Mouse (Mus musculus): ENCODE measurements at regions not wholly inside any gene's neighbourhood (a gene's known extent, or its start where the extent isn't known, plus 50 kb on each side); places are given as distances from the start of the nearest gene placed in this dataset.
A peak's percentile ranks its signal among the peaks of the same experiment; 100 is the strongest.

DNA sequence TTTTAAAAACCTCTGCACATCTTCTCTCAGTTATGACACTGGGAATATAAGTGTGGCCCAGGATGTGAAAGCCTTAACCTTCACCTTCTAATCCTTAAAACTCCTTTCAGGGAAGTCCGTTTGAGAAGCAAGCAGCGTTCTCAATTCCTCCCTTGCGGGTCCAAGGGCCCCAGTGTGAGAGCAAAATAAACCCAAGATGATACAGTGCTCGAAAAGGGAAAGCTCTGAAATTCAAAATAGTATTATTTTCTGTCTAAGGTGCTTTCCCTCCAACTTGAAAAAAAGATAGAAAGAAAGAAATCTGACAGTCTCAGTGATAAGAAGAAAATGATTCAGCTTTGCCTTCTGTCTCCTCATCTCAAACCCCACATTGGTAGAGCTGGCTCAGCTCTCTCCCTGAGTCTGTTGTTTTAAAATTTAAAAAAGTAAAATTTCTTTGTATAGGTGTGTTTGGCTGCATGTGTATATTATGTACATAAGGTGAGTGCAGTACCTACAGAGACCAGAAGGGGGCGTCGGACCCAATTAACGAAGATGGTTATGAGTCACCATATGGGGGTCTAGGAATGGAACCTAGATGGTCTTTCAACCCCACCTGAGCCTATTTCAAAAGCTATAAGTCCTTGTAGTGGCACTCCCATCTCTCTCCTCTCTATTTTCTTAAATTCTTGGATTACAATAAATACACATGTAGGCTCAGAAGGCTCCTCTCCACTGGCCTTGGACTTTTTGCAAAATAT, 222.3 kb upstream of the Spdye4c start:
- DNase-seq (ENCODE audit: low read depth) = peak; percentile 45

- DNase-seq (ENCODE audit: low read depth) = no peak
Observed at GRCm38 (mm10) chr2:128370821-128371220, 220.2 kb upstream of the Spdye4c start.

DNA sequence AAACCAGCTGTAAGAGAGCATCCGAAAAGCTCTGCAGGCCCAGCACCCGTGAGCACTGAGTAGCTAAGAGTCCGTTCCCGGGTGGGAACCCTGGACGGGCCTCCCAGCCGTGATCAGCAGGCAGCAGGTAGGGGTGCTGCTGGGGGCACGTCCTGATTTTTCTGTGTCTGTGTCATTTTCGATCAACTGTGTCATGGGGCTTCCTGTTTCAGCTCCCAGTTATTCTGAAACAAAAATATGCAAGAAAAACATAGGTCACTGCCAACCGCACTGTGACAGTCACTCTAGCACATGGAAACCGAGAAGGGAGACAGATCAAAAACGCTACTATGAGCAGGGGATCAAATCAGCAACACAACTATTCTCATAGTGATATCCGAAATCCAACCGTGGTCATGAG, 218.8 kb upstream of the Spdye4c start:
- no peak for DNase-seq (ENCODE audit: low read depth)

GRCm38 (mm10) chr2:128373363-128374252, 217.4 kb upstream of the Spdye4c start:
- no peak for DNase-seq (ENCODE audit: low read depth)

DNA sequence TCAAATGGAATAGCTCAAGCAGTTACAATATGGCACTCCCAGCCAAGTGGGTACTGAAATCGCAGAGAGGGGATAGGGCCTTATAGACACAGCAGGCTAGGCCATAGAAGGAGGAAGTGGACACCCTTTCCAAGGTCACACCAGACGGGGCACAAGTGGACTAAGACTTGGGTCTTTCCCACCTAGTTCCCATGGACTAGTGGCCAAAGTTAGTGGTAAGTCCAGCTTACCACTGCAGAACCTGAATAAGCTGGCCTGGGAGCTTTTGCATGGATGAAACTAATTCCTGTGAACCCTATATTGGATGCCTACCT, 216.8 kb upstream of the Spdye4c start:
- DNase-seq (ENCODE audit: low read depth) = no peak

DNA sequence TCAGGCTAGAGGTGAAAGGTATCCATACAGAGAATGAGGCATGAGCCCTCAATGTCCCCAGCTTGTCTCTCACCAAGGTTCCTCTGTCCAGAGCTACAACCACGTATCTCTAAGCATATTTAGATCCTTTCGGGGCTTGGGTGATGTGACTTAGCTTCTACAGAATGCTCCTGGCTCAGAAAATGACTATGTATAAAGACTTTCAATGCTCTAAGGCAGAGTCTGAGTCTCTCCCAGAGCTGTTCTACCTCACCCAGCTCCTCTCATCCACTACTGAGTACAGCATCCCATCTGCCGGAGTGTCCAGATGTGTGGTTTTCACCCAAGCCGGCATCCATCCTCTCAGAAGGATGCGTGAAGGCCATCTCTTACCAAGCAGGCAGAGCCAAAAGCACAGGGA, 216.1 kb upstream of the Spdye4c start:
- no peak for DNase-seq (ENCODE audit: low read depth)

GRCm38 (mm10) chr2:128375827-128376226, 215.2 kb upstream of the Spdye4c start:
- DNase-seq (ENCODE audit: low read depth) = no peak

- DNase-seq (ENCODE audit: low read depth) = no peak
Observed at GRCm38 (mm10) chr2:128377176-128377575, 213.8 kb upstream of the Spdye4c start.

DNA sequence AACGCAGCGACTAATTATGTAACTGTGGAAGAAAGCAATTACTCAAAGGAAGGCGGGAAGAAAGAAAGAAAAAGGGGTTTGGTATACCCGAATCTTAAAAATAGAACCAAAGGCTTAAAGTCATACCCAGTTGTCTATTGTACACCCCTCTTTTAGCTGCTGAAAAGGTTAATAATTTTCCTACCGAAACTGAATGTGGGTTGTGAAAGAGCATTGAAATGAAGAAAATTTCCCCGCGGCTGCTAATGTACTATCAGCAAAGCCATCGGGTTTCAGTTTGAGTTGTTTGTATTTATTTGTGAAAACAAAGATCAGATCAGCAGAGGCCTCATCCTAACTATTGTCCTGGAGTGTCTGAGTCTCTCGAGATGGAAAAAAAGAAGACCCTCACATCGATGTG, 213.3 kb upstream of the Spdye4c start:
- no peak for DNase-seq (ENCODE audit: low read depth)

- DNase-seq (ENCODE audit: low read depth) = no peak
Observed at GRCm38 (mm10) chr2:128378456-128378855, 212.6 kb upstream of the Spdye4c start.

DNA sequence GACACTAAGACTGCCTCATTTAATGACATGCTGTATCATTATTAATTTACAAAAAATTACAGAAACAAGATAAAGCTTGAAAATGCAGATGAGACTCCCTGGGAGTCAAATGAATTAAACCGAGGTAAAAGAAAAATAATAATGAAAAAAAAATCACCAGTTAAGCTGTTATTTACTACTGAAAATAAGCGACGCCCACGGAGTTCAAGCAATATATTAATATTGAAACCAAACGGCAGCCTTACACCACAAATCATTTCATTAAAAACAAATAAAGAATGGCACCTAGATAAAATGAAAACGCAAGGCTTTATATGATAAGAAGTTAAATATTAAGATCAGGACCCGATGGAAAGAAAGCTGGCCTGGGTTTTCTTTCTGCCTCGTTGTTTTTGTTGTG, 211.9 kb upstream of the Spdye4c start:
- no peak for DNase-seq (ENCODE audit: low read depth)

DNA sequence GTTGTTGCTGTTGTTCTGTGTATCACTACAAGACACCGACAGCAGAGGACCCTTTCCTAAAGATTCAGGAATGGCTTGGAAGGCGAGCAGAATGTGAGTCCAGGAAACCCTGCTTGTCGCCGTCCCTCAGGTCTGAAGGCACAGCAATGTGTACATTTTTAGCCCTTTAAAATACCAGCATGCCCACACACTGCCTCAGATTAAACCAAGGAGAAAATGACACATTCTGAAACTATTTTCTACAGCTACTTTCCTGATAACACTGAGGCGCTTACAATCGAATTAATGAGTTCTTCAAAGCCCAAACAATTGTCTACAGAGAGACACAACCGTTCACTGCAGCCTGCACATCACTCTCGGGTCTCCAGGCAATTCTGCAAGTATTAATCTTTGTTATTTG, 211.5 kb upstream of the Spdye4c start:
- no peak for DNase-seq (ENCODE audit: low read depth)

DNA sequence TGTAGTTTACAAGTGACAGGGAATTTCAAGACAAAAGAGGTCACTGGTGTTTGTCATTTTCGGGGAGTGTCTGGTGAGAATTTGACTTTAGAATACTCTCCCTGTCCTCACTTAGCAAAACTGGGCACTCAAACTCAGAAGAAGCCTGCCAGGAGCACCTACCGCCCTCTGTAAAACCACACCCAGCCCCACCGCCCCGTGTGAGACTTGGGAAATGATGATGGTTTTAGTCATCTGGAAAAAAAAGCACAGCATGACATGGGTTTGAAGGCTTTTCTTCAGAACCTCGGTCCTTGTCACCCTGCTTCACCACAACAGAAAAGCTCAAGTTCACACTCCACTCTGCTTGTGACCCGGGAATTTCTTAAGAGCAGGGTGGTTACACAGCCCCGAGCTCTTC, 210.4 kb upstream of the Spdye4c start:
- DNase-seq (ENCODE audit: low read depth) = no peak

GRCm38 (mm10) chr2:128381684-128382205, 209.3 kb upstream of the Spdye4c start:
- no peak for DNase-seq (ENCODE audit: low read depth)

- DNase-seq (ENCODE audit: low read depth) = no peak
Observed at GRCm38 (mm10) chr2:128382473-128382872, 208.5 kb upstream of the Spdye4c start.

DNA sequence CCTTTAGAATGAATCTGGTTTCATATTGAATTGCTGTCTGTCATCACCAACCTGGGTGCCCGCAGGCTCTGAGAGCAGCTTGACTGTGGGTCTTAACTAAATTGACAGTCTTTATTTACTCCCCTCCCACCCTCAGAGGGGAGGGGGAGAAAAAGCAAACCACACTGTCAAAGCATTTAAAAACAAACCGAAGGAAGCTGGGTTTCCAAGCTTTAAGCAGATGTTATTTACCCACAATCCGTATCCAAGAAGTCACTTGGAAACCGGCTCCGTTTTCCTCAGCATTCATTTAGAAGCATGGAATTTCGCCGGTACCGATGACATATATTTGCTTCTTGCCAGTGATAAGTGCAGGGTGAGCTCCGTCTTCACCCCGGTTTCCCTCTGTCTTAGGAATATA, 206.4 kb upstream of the Spdye4c start:
- no peak for DNase-seq (ENCODE audit: low read depth)

- DNase-seq (ENCODE audit: low read depth) = no peak
Observed at GRCm38 (mm10) chr2:128386846-128387621, 204.0 kb upstream of the Spdye4c start.

DNA sequence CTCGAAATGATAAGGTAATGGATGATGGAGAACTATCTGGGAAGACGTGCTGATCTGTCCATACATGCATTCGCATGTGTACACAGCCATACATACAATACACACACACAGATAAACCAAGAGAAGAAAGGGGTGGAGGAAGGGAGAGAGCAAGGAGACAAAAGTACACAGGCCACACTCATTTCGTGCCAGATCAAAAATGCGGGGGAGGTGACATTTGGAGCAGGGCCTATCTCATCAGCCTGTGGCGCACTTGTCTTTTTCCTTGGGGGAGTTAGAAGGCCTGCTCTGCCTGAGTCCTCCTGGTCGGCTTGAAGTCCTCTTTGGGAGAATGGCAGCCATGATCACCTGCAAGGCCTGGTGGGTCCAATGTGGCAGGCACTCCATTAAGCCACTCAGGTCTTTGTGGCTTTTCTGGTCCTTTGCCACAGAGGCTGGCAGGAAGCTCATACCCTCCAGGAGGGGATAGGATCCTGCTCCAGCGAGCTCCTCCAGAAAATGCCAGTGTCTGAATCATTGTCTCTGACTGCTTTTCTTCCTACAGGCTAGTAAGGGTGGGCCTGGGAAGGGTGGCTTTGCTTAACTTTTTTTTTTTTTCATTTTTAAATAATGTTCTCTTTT, 203.0 kb upstream of the Spdye4c start:
- DNase-seq (ENCODE audit: low read depth) = no peak

GRCm38 (mm10) chr2:128388883-128389470, 202.0 kb upstream of the Spdye4c start:
- no peak for DNase-seq (ENCODE audit: low read depth)

DNA sequence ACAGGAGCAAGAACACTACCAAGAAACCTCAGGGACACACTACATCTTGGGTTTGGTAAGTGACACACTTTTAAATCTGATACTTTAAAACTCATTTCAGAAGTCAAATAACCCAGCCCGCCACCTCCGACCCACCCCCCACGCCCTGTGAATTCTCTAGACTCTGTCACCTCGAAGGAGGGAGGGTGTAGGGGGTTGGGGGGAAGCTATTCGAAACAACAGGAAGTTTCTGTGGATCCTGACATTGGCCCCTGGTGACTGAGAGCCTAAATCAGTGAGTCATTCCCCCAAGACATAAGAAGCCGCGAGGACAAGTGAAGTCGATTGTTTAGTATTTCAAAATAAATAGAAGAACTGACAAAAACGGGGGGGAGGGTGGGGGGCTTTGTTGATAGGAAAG, 198.7 kb upstream of the Spdye4c start:
- DNase-seq (ENCODE audit: low read depth) = peak; percentile 63

- DNase-seq (ENCODE audit: low read depth) = no peak
Observed at GRCm38 (mm10) chr2:128393401-128393800, 197.6 kb upstream of the Spdye4c start.

DNA sequence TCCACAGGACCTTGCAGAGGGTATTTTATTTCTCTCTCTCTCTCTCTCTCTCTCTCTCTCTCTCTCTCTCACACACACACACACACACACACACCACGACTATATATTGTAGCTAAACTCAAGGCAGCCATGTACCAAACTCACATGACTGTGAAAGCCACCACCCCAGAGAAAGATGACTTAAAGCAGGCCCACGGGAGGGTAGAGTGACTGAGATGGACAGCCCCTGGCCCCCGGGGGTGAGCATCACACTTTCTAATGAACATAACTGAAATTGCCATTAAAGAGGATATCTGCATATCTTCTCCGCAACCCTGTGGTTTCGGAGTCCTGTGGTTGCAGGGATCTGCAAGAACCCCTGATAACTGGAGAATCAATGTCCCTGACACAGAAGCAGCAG, 197.1 kb upstream of the Spdye4c start:
- no peak for DNase-seq (ENCODE audit: low read depth)

Data from naive thymus-derived CD4-positive, alpha-beta T cell, adult 2 months (primary cell).